ENCODE assay signal across 7 mouse cellular contexts in genomic region chr5:136149134-136149576, GRCm38 (mm10). TPM values are rescaled to one million over a fixed set of nuclear protein-coding genes. Genes with fewer than 3 reads are reported as not detected.
A peak's percentile ranks its signal among the peaks of the same experiment; 100 is the strongest.
DNase-seq lines count a peak whose midpoint lies in the region; ATAC-seq and TF ChIP-seq lines count a peak whose summit lies in the region.
"Not testable (repeated sequence)": the region's sequence is repeated elsewhere in the genome, so short reads cannot be mapped to it uniquely, and the experiment has no call there.

No protein-coding gene starts in this region.

- not testable (repeated sequence) for H3K27me3 ChIP-seq in C2C12 (ENCODE audit: control insufficient read depth, insufficient read depth, insufficient read length); hindbrain, embryonic 16.5 days (replicated peaks; ENCODE audit: control insufficient read depth, insufficient read depth, low read length); liver, embryonic 13.5 days

- H3K9ac ChIP-seq in hindbrain, embryonic 16.5 days (ENCODE audit: low read depth, low read length); liver, embryonic 13.5 days: not testable (repeated sequence)

- not testable (repeated sequence) for H3K4me2 ChIP-seq in hindbrain, embryonic 16.5 days (ENCODE audit: low read length); liver, embryonic 13.5 days

- 76% methylated on average over 5 of the region's 5 CpGs for WGBS in hindbrain, embryonic 16.5 days
- 14% methylated on average over 5 of the region's 5 CpGs for WGBS in liver, embryonic 13.5 days (ENCODE audit: insufficient replicate concordance)

- TF ChIP-seq CTCF in C2C12 (IDR thresholded peaks at IDR 0.05; ENCODE audit: control insufficient read depth, insufficient read depth, insufficient read length), result not testable (repeated sequence)

- peak; percentile 52; the same call in 1 of the 2 replicates for ATAC-seq in hindbrain, embryonic 16.5 days
- peak; percentile 67 for ATAC-seq in liver, embryonic 13.5 days (ENCODE audit: low read depth)
- peak; percentile 90 for ATAC-seq in megakaryocyte, adult 5-6 weeks (ENCODE audit: poor library complexity, severe bottlenecking)
- ATAC-seq in neutrophil, adult 5-6 weeks (ENCODE audit: extremely low read depth, insufficient number of reproducible peaks, low FRiP score, poor library complexity, severe bottlenecking), result peak; percentile 79

- H3ac ChIP-seq in C2C12 (ENCODE audit: control insufficient read depth, insufficient read length, low read depth), result not testable (repeated sequence)

- not testable (repeated sequence) for H3K79me2 ChIP-seq in C2C12 (ENCODE audit: control insufficient read depth, insufficient read depth)

- not testable (repeated sequence) for H3K4me3 ChIP-seq in C2C12 (ENCODE audit: insufficient read depth, poor library complexity, severe bottlenecking); hindbrain, embryonic 16.5 days (ENCODE audit: low read length); liver, embryonic 13.5 days (replicated peaks)

- H3K27ac ChIP-seq in hindbrain, embryonic 16.5 days (ENCODE audit: low read depth, low read length), result not testable (repeated sequence)
- H3K27ac ChIP-seq in liver, embryonic 13.5 days, result peak overlapping the region; percentile 29; the same call in 1 of the 2 replicates

- peak; percentile 64 for DNase-seq in T-cell, adult 2 months (ENCODE audit: low spot score)
- DNase-seq in liver, embryonic 13.5 days, result not testable (repeated sequence)
- peak; percentile 63 for DNase-seq in thymus, postnatal 0 days (ENCODE audit: low spot score)

- H3K79me3 ChIP-seq in C2C12 (ENCODE audit: low read depth), result not testable (repeated sequence)

- H3K36me3 ChIP-seq in C2C12 (ENCODE audit: control insufficient read depth, insufficient read depth); hindbrain, embryonic 16.5 days (ENCODE audit: control insufficient read depth, insufficient read depth, low read length); liver, embryonic 13.5 days: not testable (repeated sequence)

- not testable (repeated sequence) for H3K4me1 ChIP-seq in hindbrain, embryonic 16.5 days (ENCODE audit: control insufficient read depth, insufficient read depth, low read depth, low read length)
- H3K4me1 ChIP-seq in liver, embryonic 13.5 days (replicated peaks), result peaks cover 36% of the 10 kb centered on the region

- not testable (repeated sequence) for H3K9me3 ChIP-seq in hindbrain, embryonic 16.5 days (ENCODE audit: control insufficient read depth, low read length); liver, embryonic 13.5 days (replicated peaks)

TF ChIP-seq in C2C12, 6 proteins besides CTCF, POLR2A, EP300 and RAD21:
- TF ChIP-seq MYOD1 (IDR thresholded peaks at IDR 0.05; ENCODE audit: control insufficient read depth, insufficient read length, low read depth), result peak; percentile 73
TF ChIP-seq in C2C12: peak in this region for 1; not testable (repeated sequence) for 5.

RNA-seq across cellular contexts. Expression of gene Alkbh4, which starts 13.2 kb away (rescaled TPM):
- polyA plus RNA-seq in C2C12 (2012; fragmentation: generic; extraction: Trizol), result 7.0 TPM
- polyA plus RNA-seq in hindbrain, embryonic 16.5 days (2015; fragmentation: Nextera tagmentation; extraction: Ambion mirVana), result 20.4 and 22.7 TPM in 2 replicates
- 15.2 and 15.5 TPM in 2 replicates for polyA plus RNA-seq in liver, embryonic 13.5 days (2015; fragmentation: Nextera tagmentation; extraction: Ambion mirVana)
- 14.0 and 19.8 TPM in 2 replicates for total RNA-seq in megakaryocyte, adult 5-6 weeks (2015)
- total RNA-seq in megakaryocyte, adult 5-6 weeks (2017), result 11.2 and 15.2 TPM in 2 replicates
- 3.7 and 7.9 TPM in 2 replicates for total RNA-seq in neutrophil, adult 5-6 weeks (2017)
- polyA plus RNA-seq in thymus, postnatal 0 days (2015; fragmentation: Nextera tagmentation; extraction: Ambion mirVana), result 38.0 and 38.5 TPM in 2 replicates

RNA-seq across cellular contexts. Expression of gene Lrwd1, which starts 13.3 kb away (rescaled TPM):
- polyA plus RNA-seq in C2C12 (2012; fragmentation: generic; extraction: Trizol), result 52.1 TPM
- 25.2 and 26.3 TPM in 2 replicates for polyA plus RNA-seq in hindbrain, embryonic 16.5 days (2015; fragmentation: Nextera tagmentation; extraction: Ambion mirVana)
- 44.9 and 46.4 TPM in 2 replicates for polyA plus RNA-seq in liver, embryonic 13.5 days (2015; fragmentation: Nextera tagmentation; extraction: Ambion mirVana)
- total RNA-seq in megakaryocyte, adult 5-6 weeks (2015), result 12.3 and 16.0 TPM in 2 replicates
- 40.9 and 58.5 TPM in 2 replicates for total RNA-seq in megakaryocyte, adult 5-6 weeks (2017)
- 32.9 and 34.4 TPM in 2 replicates for total RNA-seq in neutrophil, adult 5-6 weeks (2017)
- polyA plus RNA-seq in thymus, postnatal 0 days (2015; fragmentation: Nextera tagmentation; extraction: Ambion mirVana), result 66.5 and 67.6 TPM in 2 replicates

RNA-seq across cellular contexts. Expression of gene Orai2, which starts 21.4 kb away (rescaled TPM):
- 37.8 TPM for polyA plus RNA-seq in C2C12 (2012; fragmentation: generic; extraction: Trizol)
- polyA plus RNA-seq in hindbrain, embryonic 16.5 days (2015; fragmentation: Nextera tagmentation; extraction: Ambion mirVana), result 50.1 and 51.0 TPM in 2 replicates
- 3.8 and 3.9 TPM in 2 replicates for polyA plus RNA-seq in liver, embryonic 13.5 days (2015; fragmentation: Nextera tagmentation; extraction: Ambion mirVana)
- total RNA-seq in megakaryocyte, adult 5-6 weeks (2015), result 26.1 and 26.5 TPM in 2 replicates
- total RNA-seq in megakaryocyte, adult 5-6 weeks (2017), result 42.8 and 48.1 TPM in 2 replicates
- 92.9 and 95.5 TPM in 2 replicates for total RNA-seq in neutrophil, adult 5-6 weeks (2017)
- polyA plus RNA-seq in thymus, postnatal 0 days (2015; fragmentation: Nextera tagmentation; extraction: Ambion mirVana), result 54.7 and 67.8 TPM in 2 replicates

RNA-seq across cellular contexts. Expression of gene Polr2j, which starts 32.7 kb away (rescaled TPM):
- polyA plus RNA-seq in C2C12 (2012; fragmentation: generic; extraction: Trizol), result 206 TPM
- 198 and 210 TPM in 2 replicates for polyA plus RNA-seq in hindbrain, embryonic 16.5 days (2015; fragmentation: Nextera tagmentation; extraction: Ambion mirVana)
- 171 and 189 TPM in 2 replicates for polyA plus RNA-seq in liver, embryonic 13.5 days (2015; fragmentation: Nextera tagmentation; extraction: Ambion mirVana)
- 94.7 and 103 TPM in 2 replicates for total RNA-seq in megakaryocyte, adult 5-6 weeks (2015)
- total RNA-seq in megakaryocyte, adult 5-6 weeks (2017), result 105 and 117 TPM in 2 replicates
- 47.6 and 55.0 TPM in 2 replicates for total RNA-seq in neutrophil, adult 5-6 weeks (2017)
- 312 and 321 TPM in 2 replicates for polyA plus RNA-seq in thymus, postnatal 0 days (2015; fragmentation: Nextera tagmentation; extraction: Ambion mirVana)

RNA-seq across cellular contexts. Expression of gene Prkrip1, which starts 49.6 kb away (rescaled TPM):
- polyA plus RNA-seq in C2C12 (2012; fragmentation: generic; extraction: Trizol), result 53.5 TPM
- 63.1 and 67.2 TPM in 2 replicates for polyA plus RNA-seq in hindbrain, embryonic 16.5 days (2015; fragmentation: Nextera tagmentation; extraction: Ambion mirVana)
- polyA plus RNA-seq in liver, embryonic 13.5 days (2015; fragmentation: Nextera tagmentation; extraction: Ambion mirVana), result 34.5 and 42.8 TPM in 2 replicates
- 8.7 and 15.7 TPM in 2 replicates for total RNA-seq in megakaryocyte, adult 5-6 weeks (2015)
- 46.0 and 50.7 TPM in 2 replicates for total RNA-seq in megakaryocyte, adult 5-6 weeks (2017)
- 25.3 and 29.0 TPM in 2 replicates for total RNA-seq in neutrophil, adult 5-6 weeks (2017)
- polyA plus RNA-seq in thymus, postnatal 0 days (2015; fragmentation: Nextera tagmentation; extraction: Ambion mirVana), result 60.0 and 65.9 TPM in 2 replicates
